Mouse (Mus musculus) kidney, embryonic 16.5 days (tissue): ENCODE results near the gene Tmbim7. TPM values are rescaled to one million over a fixed set of nuclear protein-coding genes. Genes with fewer than 3 reads are reported as not detected.
A peak's percentile ranks its signal among the peaks of the same experiment; 100 is the strongest.
"Not testable (repeated sequence)": the region's sequence is repeated elsewhere in the genome, so short reads cannot be mapped to it uniquely, and the experiment has no call there.

Experiments
- ATAC-seq: fragments of 200-750 bp; cut with Nextera tagmentation; 2 replicates; pipeline ENCODE4 v1.8.0; 2017; ENCODE audit warnings: moderate TSS enrichment; ENCODE audit not compliant: low FRiP score, low TSS enrichment
- H3K27ac ChIP-seq: fragments of 300-500 bp; sonication (generic); 2 replicates; pipeline ENCODE4 v1.5.1; 2014; ENCODE audit warnings: low read length
- H3K27me3 ChIP-seq: fragments of 300-500 bp; sonication (generic); 2 replicates; pipeline ENCODE4 v1.6.1; 2014; ENCODE audit warnings: low read length, control low read depth, mixed read lengths; ENCODE audit not compliant: insufficient read depth
- H3K36me3 ChIP-seq: fragments of 300-500 bp; sonication (generic); 2 replicates; pipeline ENCODE4 v1.6.1; 2014; ENCODE audit warnings: low read length, control low read depth, mixed read lengths; ENCODE audit not compliant: insufficient read depth
- H3K4me1 ChIP-seq: fragments of 300-500 bp; sonication (generic); 2 replicates; pipeline ENCODE4 v1.6.1; 2014; ENCODE audit warnings: low read length, control low read depth, mixed read lengths; ENCODE audit not compliant: insufficient read depth
- H3K4me2 ChIP-seq: fragments of 300-500 bp; sonication (generic); replicated peaks from 2 replicates; pipeline ENCODE4 v1.6.1; 2014; ENCODE audit warnings: low read depth, low read length
- H3K4me3 ChIP-seq: fragments of 300-500 bp; sonication (generic); 2 replicates; pipeline ENCODE4 v1.5.1; 2014; ENCODE audit warnings: mild to moderate bottlenecking, low read length
- H3K9ac ChIP-seq: fragments of 300-500 bp; sonication (generic); replicated peaks from 2 replicates; pipeline ENCODE4 v1.6.1; 2014; ENCODE audit warnings: low read length
- H3K9me3 ChIP-seq: fragments of 300-500 bp; sonication (generic); 2 replicates; pipeline ENCODE4 v1.6.1; 2016; ENCODE audit warnings: low read length, control low read depth
- WGBS: fragments of 180-500 bp; shearing (Covaris S2); extraction: QIAGEN DNeasy Blood & Tissue Kit; methylation state at CpG from one replicate; pipeline ENCODE4 v1.1.7; 2014; 5-methylcytosine and 5-hydroxymethylcytosine counted together
- polyA plus RNA-seq: library from polyadenylated mRNA; unstranded; fragments of >200 nt; fragmentation: Nextera tagmentation; extraction: Ambion mirVana; gene quantifications from 2 replicates; pipeline ENCODE4 v1.2.1, GENCODE M21; 2015

The Tmbim7 gene
- not detected in 2 replicates for polyA plus RNA-seq

- Histone ChIP-seq H3K4me3 (no peak within 1 kb of the TSS), H3K27me3 (no peaks in the 10 kb centered on the region), H3K4me2 (no peak within 1 kb of the TSS), H3K27ac (no peak within 1 kb of the TSS), H3K9ac (no peak within 1 kb of the TSS), H3K36me3 (no peaks in the 10 kb centered on the region), H3K9me3 (no peaks in the 10 kb centered on the region), H3K4me1 (0 out of 2 replicates have a peak, but pooled peaks cover 3% of the 10 kb centered on the region)
- 81% methylated on average over 6 of the region's 6 CpGs for WGBS
- no peak for ATAC-seq
Measured at GRCm38 (mm10) chr5:3650881-3651280, at the start of gene Tmbim7. Tmbim7 (plus strand) TSS chr5:3651181.

GRCm38 (mm10) chr5:3607114-3607513 lies 43.9 kb upstream of the Tmbim7 start:
- H3K4me1 ChIP-seq = no peaks in the 10 kb centered on the region
- H3K4me3 ChIP-seq = no peak overlapping the region
- 90% methylated on average over 9 of the region's 9 CpGs for WGBS
- no peaks in the 10 kb centered on the region for H3K27me3 ChIP-seq
- peaks cover 39% of the 10 kb centered on the region for H3K36me3 ChIP-seq
- H3K4me2 ChIP-seq = no peak overlapping the region
- no peak for ATAC-seq
- H3K27ac ChIP-seq = no peak overlapping the region
- H3K9ac ChIP-seq = no peak overlapping the region
- H3K9me3 ChIP-seq = no peaks in the 10 kb centered on the region

GRCm38 (mm10) chr5:3609241-3609640 lies 41.7 kb upstream of the Tmbim7 start:
- no peaks in the 10 kb centered on the region for H3K27me3 ChIP-seq
- H3K9me3 ChIP-seq = no peaks in the 10 kb centered on the region
- H3K36me3 ChIP-seq = peaks cover 44% of the 10 kb centered on the region
- H3K4me1 ChIP-seq = no peaks in the 10 kb centered on the region
- H3K9ac ChIP-seq = no peak overlapping the region
- H3K27ac ChIP-seq = no peak overlapping the region
- WGBS = 95% methylated on average over 7 of the region's 7 CpGs
- ATAC-seq = no peak
- H3K4me3 ChIP-seq = no peak overlapping the region
- H3K4me2 ChIP-seq = no peak overlapping the region

GRCm38 (mm10) chr5:3611835-3612234 lies 39.1 kb upstream of the Tmbim7 start:
- not testable (repeated sequence) for H3K4me2 ChIP-seq
- 93% methylated on average over 2 of the region's 2 CpGs for WGBS

GRCm38 (mm10) chr5:3620486-3620885 lies 30.5 kb upstream of the Tmbim7 start:
- WGBS = 83% methylated on average over 7 of the region's 7 CpGs
- Histone ChIP-seq H3K36me3 (peaks cover 40% of the 10 kb centered on the region), H3K4me2 (no peak overlapping the region), H3K9ac (no peak overlapping the region), H3K4me1 (no peaks in the 10 kb centered on the region), H3K9me3 (no peaks in the 10 kb centered on the region), H3K4me3 (no peak overlapping the region), H3K27ac (no peak overlapping the region), H3K27me3 (no peaks in the 10 kb centered on the region)
- ATAC-seq = no peak

More at GRCm38 (mm10) chr5:3611835-3612234, 39.1 kb upstream of the Tmbim7 start:
- H3K4me3 ChIP-seq, H3K27me3 ChIP-seq, H3K27ac ChIP-seq, H3K4me1 ChIP-seq, ATAC-seq, H3K9ac ChIP-seq, H3K9me3 ChIP-seq: not testable (repeated sequence)
- peaks cover 39% of the 10 kb centered on the region for H3K36me3 ChIP-seq

GRCm38 (mm10) chr5:3630055-3630454 lies 20.9 kb upstream of the Tmbim7 start:
- no peak for ATAC-seq
- H3K9ac ChIP-seq = no peak overlapping the region
- no peak overlapping the region for H3K4me2 ChIP-seq
- H3K4me1 ChIP-seq = no peaks in the 10 kb centered on the region
- peaks cover 18% of the 10 kb centered on the region for H3K36me3 ChIP-seq
- no peaks in the 10 kb centered on the region for H3K27me3 ChIP-seq
- H3K27ac ChIP-seq = no peak overlapping the region
- H3K4me3 ChIP-seq = no peak overlapping the region
- H3K9me3 ChIP-seq = no peaks in the 10 kb centered on the region
- 82% methylated on average over 5 of the region's 5 CpGs for WGBS

GRCm38 (mm10) chr5:3631512-3632271 lies 19.3 kb upstream of the Tmbim7 start:
- WGBS = 47% methylated on average over 16 of the region's 16 CpGs
- no peaks in the 10 kb centered on the region for H3K27me3 ChIP-seq
- H3K9me3 ChIP-seq = no peaks in the 10 kb centered on the region
- ATAC-seq = peak; percentile 89
- H3K36me3 ChIP-seq = peaks cover 17% of the 10 kb centered on the region
- H3K4me1 ChIP-seq = no peaks in the 10 kb centered on the region
- H3K4me2 ChIP-seq = no peak overlapping the region
- no peak overlapping the region for H3K4me3 ChIP-seq
- no peak overlapping the region for H3K9ac ChIP-seq
- no peak overlapping the region for H3K27ac ChIP-seq

GRCm38 (mm10) chr5:3632285-3632684 lies 18.7 kb upstream of the Tmbim7 start:
- ATAC-seq = peak; percentile 72; the same call in 1 of the 2 replicates
- H3K4me2 ChIP-seq = no peak overlapping the region
- no peak overlapping the region for H3K4me3 ChIP-seq
- H3K27ac ChIP-seq = no peak overlapping the region
- 69% methylated on average over 5 of the region's 5 CpGs for WGBS
- peaks cover 19% of the 10 kb centered on the region for H3K36me3 ChIP-seq
- H3K9me3 ChIP-seq = no peaks in the 10 kb centered on the region
- no peaks in the 10 kb centered on the region for H3K27me3 ChIP-seq
- H3K4me1 ChIP-seq = no peaks in the 10 kb centered on the region
- H3K9ac ChIP-seq = no peak overlapping the region

GRCm38 (mm10) chr5:3633315-3633714 lies 17.7 kb upstream of the Tmbim7 start:
- H3K9ac ChIP-seq = no peak overlapping the region
- peaks cover 19% of the 10 kb centered on the region for H3K36me3 ChIP-seq
- 92% methylated on average over 13 of the region's 13 CpGs for WGBS
- H3K4me3 ChIP-seq = no peak overlapping the region
- no peaks in the 10 kb centered on the region for H3K4me1 ChIP-seq
- ATAC-seq = no peak
- no peak overlapping the region for H3K4me2 ChIP-seq
- H3K9me3 ChIP-seq = no peaks in the 10 kb centered on the region
- no peak overlapping the region for H3K27ac ChIP-seq
- no peaks in the 10 kb centered on the region for H3K27me3 ChIP-seq

- H3K27me3 ChIP-seq = no peaks in the 10 kb centered on the region
- no peak overlapping the region for H3K9ac ChIP-seq
- 69% methylated on average over 4 of the region's 4 CpGs for WGBS
Measured at GRCm38 (mm10) chr5:3633951-3634350, 17.0 kb upstream of the Tmbim7 start.

More at GRCm38 (mm10) chr5:3633951-3634350, 17.0 kb upstream of the Tmbim7 start:
- Histone ChIP-seq H3K36me3 (peaks cover 19% of the 10 kb centered on the region), H3K4me1 (no peaks in the 10 kb centered on the region), H3K4me3 (no peak overlapping the region), H3K4me2 (no peak overlapping the region), H3K9me3 (no peaks in the 10 kb centered on the region), H3K27ac (no peak overlapping the region)
- no peak for ATAC-seq
